Mouse (Mus musculus) spleen, embryonic (tissue): ENCODE measurements around the gene Tnfrsf13b.

Experiments used
- CTCF ChIA-PET: fragments of 350-600 bp; sonication (Branson Sonifier 250); formaldehyde crosslinking; loops from one replicate; lab custom pipeline; 2022; lab: Charles Lee

Gene Tnfrsf13b

DNA sequence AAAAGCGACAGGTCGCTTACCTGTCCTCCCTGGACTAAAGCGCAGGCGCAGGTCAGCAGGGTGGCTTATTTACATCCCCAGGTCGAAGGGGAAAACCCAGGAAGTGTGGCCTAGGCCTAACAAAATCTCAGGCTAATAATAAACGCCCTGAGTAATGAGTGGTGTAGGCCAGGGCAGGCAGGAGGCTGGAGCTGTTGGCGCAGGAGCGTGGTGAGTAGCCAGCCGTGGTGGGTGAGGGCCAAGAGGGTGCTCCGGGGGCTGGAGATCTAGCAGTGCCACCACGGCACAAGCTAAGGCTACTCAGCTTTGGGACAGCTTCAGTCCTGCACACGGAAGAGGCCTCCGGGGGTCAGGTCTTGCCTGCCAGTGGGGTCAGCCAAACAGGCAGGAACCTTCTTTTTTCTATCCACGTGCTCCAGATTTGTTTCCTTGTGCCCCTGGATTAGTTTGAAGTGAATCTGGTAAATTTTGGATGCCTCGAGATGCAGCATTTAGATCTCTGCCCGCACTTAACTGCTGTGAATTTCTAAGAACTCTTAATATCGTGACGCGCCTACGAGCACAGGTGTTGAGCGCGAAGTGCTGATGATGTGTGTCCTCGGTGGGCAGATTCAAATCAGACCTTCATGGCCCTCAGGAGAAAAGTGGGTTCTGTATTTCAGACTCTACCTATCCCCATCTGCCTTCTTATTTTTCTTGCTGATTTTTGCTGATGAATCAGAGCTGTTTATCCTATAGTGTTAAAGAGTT lies at the start of gene Tnfrsf13b:
Gene Tnfrsf13b (plus strand): TSS at position 150 of the 750 bp plus-strand sequence.
- CTCF ChIA-PET = no interaction called here

DNA sequence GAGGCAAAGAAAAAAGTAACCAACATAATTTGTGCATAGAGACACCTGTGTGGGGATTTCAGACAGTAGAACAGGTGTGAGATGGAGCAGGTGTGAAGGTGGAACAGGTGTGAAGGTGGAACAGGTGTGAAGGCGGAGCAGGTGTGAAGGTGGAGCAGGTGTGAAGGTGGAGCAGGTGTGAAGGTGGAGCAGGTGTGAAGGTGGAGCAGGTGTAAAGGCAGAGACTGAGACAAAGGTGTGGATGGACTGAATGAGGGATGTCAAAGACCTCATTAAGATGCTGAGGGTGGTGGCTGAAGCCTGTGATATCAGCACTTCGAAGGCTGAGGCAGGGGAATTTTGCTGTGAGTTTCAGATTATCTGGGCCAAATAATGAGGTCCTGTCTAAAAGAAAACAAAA lies 44.9 kb upstream of the Tnfrsf13b start:
- CTCF ChIA-PET = no interaction called here

DNA sequence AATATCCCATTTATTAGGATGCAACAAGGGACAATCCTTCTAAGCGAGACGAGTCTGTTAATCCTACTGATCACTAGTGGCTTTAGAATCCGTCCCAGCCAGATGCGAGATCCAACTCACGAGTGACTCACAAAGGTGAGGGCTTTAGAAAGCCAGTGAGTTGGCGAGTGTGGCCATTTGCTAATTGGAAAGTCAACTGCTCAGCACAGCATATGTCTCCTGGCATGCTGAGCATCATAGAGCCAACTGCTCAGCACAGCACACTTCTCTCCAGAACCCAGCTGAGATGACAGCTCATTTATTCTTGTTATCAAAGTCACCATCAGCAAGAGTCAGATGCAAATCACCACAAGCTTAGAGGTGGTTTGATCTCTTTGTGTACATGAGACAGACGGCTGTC lies 36.4 kb upstream of the Tnfrsf13b start:
- CTCF ChIA-PET = interaction anchor here (0.5 kb wide), 1 partner anchor 160 kb away, joined by 3 read pairs; no protein-coding TSS in a partner anchor

DNA sequence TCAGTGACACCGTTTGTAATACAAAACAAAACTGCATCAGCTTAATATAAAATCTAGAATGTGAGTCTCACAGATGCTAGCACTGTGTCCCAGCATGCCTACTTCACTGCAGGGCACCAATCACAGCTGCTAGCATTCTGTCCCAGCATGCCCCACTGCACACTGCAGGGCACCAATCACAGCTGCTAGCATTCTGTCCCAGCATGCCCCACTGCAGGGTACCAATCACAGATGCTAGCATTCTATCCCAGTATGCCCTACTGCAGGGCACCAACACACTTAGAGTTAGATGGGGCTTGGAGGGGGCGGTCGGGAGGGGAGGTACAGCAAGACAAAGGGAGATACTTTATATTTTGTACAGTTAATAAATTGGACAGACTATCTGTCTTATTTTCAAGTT lies 35.4 kb upstream of the Tnfrsf13b start:
- CTCF ChIA-PET = no interaction called here

DNA sequence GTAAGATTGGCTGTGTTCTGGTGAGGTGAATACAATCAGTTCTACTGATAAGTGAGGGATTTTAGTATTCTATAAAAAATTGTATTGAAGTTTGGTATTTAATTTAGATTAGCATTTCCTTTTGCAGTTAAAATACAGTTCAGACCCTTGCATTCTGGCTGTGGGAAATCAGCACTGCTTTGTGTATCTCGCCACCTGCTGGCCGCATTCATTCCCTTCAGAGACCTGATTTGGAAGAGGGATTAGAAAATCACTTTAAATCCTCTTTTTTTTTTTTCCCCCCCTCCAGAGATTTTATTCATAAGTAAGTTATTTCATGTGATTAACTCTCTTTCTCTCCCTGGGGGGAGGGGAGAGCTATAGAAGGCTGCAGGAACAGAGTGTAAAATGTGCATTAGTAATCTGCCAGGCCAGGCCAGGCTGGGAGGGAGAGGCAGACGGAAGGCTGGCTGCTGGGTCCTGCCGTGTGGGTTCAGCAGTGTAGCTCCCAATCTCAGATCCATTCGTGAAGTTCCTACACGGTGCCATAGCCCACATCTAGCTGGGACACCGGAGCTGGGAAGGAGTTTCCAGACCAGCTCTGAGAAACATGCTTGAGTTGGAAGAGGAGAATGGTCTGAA lies 34.8 kb upstream of the Tnfrsf13b start:
- CTCF ChIA-PET = interaction anchor here (0.7 kb wide), 2 partner anchors 88 to 255 kb away, joined by 3 to 4 read pairs; no protein-coding TSS in a partner anchor

DNA sequence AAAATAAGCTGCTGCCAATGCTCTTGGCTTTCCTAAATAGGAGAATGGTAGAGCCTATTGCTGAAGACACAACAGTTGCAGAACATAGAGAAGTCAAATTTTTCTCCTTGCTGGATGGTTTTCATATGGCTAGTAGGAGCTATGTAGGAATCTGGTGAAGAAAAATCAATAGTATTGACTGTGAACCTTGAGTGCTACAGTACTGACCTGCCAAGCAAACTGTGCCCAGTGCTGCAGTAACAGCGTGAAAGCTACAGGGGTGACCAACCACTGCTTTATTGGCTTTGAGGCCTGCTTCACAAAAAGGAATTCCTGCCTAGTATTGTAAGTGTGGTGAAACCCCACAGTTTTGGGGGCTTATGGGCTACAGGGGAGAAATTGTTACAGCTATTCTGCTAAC lies 28.5 kb upstream of the Tnfrsf13b start:
- CTCF ChIA-PET = no interaction called here

DNA sequence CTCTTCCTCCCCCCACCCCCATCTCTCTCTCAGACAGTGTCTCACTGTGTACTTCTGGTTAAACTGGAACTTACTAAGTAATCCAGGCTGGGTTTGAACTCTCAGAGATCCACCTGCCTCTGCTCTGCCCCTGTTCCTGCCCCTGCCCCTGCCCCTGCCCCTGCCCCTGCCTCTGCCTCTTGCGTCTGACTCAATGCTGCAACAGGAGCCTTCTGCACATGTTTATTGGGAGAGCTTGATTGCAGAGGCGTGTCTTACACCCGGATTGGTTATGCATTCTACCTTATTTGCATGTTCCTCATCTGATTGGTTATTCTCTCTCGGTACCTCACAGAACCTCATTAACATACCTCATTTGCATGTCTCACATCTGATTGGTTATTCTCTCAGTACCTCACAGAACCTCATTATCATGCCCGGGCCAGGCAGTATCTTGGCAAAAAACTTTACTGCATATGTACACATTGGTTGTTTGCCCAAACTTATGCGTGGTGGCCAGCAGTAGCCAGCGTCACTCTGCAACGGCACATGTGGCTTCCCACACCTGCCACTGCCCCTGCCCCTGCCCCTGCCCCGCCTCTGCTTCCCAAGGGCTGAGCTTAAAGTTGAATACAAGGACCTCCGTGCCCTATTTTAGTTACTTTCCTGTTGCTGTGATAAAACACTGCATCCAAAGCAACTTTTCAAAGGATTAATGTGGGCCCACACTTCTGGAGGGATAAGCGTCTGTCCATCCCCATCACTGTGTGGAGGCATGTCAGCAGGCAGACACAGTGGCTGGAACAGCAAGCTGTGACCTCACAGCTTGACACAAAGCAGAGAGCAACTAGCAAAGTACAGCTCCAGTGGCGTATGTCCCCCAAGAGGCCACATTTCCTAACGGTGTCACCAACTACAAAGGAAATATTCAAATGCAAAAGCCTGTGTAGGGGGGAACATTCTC lies 23.9 kb upstream of the Tnfrsf13b start:
- CTCF ChIA-PET = interaction anchor here (0.7 kb wide), 1 partner anchor 53 kb away, joined by 3 read pairs; no protein-coding TSS in a partner anchor

DNA sequence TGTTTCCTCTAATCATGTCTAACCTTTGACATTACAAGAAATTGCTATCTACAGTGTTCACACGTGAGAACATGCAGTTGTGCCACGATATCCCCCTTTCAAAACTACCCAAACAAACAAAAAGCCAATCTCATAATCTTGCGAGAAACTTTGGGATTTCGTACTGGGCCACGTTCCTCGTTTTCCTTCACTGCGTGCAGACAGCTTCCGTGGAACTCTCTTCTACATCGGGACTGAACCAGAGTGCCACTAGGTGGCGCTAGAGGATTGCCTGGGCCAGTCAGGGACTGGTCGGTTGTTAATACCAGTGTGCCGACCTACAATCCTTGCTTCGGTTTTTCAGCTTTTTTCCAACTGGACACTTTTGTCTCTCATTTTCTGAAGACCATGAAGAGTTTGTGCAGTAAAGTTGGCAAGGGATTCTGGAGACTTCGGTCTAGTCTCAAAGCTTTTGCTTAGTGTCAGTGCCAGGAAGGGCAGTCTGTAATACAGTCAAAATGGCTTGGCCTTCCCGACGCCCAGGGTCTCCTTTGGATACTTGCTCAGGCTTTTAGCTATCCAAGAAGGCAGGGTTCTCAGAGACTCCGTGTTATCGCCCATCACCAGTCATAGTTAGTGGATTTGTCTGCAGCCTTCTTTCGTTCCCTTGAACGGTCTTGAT lies 22.2 kb upstream of the Tnfrsf13b start:
- CTCF ChIA-PET = interaction anchor here (0.5 to 2.3 kb wide), 4 partner anchors 27 to 52 kb away, joined by 3 to 9 read pairs (median 4); no protein-coding TSS in a partner anchor

DNA sequence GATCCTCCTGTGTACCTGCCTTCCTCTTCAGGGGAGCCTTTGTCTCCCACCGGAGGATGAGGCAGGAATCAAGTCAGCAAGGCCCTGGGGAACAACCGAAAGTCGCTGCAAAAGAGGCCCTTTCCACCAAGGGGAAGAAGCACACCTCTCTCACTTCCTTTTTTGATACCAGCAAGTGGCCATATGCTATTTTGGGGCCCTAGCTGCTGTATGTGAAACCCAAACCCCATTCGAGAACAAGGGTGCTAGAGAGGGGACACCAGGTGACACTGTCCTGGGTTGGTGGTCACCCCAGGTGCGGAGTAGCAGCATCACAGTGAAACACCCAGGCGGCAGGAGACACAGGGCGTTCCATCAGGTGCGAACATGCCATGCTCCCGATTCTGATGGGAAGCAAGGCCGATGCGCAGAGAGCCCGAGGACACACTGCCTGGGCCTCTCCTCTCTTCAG lies 17.6 kb upstream of the Tnfrsf13b start:
- CTCF ChIA-PET = interaction anchor here (0.6 to 2.1 kb wide), 2 partner anchors 28 to 35 kb away, joined by 3 to 5 read pairs; no protein-coding TSS in a partner anchor

DNA sequence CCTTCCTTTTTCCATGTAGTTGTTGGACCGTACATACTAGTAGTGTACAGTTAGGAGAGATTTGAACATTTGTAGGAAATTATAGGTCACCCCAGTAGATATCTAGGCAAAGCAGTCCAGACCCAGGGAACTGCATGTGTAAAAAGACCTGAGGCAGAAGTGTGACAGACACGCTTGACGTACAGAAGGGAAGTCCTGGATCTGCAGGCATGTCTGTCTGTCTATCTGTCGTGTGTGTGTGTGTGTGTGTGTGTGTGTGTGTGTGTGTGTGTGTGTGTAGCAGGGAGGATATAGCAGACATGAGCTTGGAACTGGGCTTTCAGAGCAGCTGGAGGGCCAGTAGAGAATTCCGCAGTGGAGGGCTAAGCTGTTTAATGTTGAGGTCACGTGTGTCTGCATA lies 16.8 kb upstream of the Tnfrsf13b start:
- CTCF ChIA-PET = interaction anchor here (1.0 kb wide), 1 partner anchor 35 kb away, joined by 4 read pairs; no protein-coding TSS in a partner anchor

DNA sequence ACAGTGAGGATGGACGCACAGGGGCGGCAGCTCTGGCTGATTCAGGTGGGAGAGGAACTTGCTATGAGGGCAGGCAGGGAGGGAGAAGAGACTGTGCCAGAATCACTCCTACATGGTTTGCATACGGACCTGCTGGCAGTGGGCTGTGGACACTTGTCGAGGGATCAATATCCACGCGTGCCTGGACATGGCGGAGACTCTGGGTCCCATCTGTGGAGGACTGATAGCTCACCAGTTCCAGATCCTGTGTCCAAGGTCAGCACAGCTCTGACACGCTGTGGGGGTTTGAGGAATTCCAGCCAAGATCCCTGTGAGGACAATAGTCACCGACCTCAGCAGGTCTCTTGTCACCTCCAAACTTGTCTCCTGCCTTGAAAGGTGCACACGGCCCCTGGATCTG lies 16.4 kb upstream of the Tnfrsf13b start:
- CTCF ChIA-PET = interaction anchor here (1.0 kb wide), 1 partner anchor 34 kb away, joined by 4 read pairs; no protein-coding TSS in a partner anchor

DNA sequence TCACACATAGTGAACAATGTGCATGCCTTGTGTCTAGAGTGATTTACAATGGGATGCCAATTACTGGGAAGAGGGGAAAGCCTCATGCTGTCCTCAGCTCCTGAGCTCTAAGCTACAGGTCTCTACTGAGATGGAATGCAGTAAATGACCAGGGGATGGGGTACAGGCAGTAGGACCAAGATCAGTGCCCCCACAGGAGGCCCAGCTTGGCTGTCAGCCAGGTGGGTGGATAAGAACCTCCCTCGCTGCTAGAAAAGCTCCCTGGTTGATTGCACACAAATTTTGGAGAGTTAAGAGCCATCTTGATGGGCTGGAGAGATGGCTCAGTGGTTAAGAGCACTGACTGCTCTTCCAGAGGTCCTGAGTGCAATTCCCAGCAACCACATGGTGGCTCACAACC lies 15.6 kb upstream of the Tnfrsf13b start:
- CTCF ChIA-PET = interaction anchor here (0.6 kb wide), 1 partner anchor 28 kb away, joined by 5 read pairs; no protein-coding TSS in a partner anchor

DNA sequence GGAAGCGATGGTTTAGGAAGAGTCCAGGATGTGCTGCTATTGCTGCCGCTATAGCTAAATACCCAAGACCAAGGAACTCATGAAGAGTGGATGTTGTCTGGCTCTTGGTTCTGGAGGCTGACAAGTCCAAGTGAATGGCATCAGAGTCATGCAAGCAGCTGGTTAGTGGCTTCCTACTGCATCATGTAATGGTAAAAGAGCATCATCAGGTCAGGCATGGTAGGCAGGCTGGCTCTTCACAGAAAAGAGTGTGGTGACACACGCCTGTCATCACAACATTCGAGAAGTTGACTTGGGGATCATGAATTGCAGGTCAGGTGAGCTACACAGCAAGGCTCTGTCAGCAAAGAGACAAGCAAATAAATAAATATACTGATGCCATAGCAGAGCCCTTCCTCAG lies 15.1 kb upstream of the Tnfrsf13b start:
- CTCF ChIA-PET = no interaction called here

DNA sequence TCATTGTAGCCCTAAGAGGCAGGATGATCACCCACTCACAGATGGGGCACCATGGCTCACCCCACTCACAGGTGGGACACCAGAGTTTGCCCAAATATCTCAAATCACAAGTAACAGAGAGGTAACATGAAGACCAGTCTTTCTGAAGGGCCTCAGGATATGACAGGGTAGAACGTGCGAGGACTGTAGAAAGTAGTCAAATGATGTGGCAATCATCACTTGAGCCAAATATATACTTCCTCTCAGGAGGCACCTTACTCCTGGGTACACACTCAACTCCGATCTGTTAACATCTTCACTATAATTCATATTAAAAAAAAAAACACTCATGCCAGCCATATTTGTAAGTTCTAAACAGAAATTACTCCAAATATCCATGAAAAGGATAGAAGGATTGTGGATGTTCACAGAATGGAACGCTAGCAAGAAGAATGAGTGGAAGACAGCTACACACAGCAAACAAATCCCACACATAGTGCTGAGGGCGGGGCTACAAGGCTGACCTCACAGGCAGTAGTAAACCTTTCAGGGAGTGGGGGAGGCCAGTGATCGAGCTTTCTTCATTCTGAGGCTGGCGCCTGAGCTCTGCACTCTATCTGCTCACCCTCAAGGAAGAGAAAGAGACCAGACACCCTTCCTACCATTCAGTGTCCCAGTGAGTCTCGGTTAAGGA lies 14.1 kb upstream of the Tnfrsf13b start:
- CTCF ChIA-PET = no interaction called here

DNA sequence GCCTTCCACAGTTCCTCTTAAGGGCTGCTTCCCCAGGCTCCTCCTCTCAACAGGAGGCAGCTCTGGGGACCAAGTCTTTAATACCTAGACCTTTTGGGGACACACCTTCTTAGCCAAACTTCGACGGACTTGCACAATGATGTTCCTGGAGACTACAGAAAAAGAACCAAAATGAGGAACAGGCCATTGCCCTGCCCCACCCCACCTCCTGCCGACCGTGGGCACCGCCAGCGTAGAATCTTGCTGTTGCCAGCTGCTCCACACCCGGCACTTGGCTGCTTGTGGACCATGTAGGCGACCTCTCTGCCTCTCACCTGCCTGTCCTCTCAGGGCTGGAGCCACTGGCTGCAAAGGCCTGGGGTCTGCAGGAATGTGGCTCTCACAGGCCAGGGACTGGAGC lies 10.3 kb upstream of the Tnfrsf13b start:
- CTCF ChIA-PET = interaction anchor here (0.7 kb wide), 1 partner anchor 8 kb away, joined by 3 read pairs; no protein-coding TSS in a partner anchor

DNA sequence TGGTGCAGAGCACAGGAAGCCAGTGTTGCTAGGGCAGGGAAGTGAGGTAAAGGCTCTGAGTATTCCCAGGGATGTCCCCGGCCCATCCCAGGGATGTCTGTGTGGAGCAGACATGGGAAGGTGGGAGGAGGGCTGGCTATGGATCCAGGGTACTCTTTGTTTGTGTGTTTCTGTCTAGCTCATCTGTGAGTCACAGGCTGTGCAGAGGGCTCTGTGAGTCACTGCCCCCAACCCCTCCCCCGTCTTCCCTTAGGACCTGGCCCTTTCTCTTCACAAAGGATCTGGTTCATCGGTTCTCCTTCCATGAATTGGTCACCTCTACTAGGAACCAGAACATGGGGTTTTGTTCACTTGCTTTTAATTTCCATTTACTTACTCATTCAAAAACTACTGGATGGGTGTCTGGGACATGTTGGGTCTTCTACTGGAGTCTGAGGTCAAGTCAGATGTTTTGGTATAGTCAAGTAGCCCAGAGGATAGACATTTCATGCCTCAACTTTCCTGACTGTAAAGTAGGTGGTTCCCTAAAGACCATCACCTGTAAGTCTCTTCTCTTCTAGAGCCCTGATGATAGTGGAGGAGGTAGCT lies 6.5 kb upstream of the Tnfrsf13b start:
- CTCF ChIA-PET = no interaction called here

DNA sequence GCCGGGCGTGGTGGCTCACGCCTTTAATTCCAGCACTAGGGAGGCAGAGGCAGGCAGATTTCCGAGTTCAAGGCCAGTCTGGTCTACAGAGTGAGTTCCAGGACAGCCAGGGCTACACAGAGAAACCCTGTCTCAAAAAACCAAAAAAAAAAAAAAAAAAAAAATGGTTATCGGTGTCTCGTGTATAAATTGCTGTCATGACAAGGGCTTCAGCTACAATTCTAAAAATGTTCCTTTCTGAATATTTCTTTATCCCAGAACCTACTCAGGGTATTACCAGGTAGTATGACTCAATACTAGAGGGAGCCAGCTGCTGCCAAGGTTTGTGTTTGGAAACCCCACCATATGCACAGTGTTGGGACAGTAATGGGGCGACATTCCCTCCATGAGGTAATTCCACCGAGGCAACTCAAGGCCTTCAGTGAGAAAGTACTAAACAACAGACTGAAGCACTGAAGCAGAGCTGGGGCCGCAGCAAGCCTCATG lies 4.2 kb upstream of the Tnfrsf13b start:
- CTCF ChIA-PET = interaction anchor here (0.7 to 1.2 kb wide), 2 partner anchors 9 to 30 kb away, joined by 3 read pairs; no protein-coding TSS in a partner anchor

DNA sequence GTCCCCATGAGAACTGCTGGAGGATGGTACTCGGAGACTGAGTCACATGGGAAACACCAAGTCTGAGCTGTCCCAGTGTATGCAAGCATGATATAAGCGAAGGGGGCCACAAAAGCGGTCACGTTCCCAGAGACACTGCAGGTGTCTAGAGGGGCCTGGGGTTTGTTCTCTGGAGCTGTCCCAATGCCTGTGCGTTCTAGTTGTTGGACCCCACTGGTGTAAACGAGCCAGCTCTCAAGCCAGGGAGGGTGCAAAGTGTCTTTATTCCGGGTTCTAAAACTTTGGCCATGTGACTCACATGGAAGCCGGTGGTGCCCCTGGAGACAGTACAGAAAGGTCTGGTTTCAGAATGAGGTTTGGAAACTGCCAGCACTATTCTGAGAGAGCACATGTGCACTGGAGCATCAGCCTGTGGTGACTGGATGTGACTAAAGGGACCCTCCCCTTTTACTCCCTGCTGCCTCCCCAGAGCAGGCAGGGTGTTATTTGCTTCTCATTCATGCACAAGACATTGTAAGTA lies 3.7 kb upstream of the Tnfrsf13b start:
- CTCF ChIA-PET = interaction anchor here (0.7 to 1.2 kb wide), 2 partner anchors 9 to 29 kb away, joined by 3 read pairs; no protein-coding TSS in a partner anchor

DNA sequence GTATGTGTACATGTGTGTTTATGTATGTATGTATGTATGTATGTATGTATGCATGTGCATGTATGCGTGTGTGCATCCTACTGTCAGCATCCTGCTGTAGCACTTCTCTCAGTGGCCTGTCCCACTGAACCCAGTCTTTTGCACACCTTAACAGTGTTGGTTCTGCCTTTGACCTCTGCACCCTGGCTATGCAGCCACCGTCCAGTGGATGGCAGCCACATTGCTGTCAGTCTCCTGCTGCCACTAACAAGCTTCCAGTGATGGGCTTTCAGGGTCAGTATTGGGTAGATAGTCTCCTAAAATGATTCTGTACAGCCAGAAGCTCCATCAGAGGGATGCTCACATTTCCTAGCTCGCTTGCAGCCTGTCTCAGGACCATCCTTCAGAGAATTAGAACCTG lies 2.7 kb upstream of the Tnfrsf13b start:
- CTCF ChIA-PET = interaction anchor here (0.8 to 1.1 kb wide), 2 partner anchors 8 to 568 kb away, joined by 3 to 4 read pairs; no protein-coding TSS in a partner anchor
